Mouse (Mus musculus) adrenal gland, adult (tissue): Measurements from ENCODE around the gene Cela2a.
"Not testable (repeated sequence)": the region's sequence is repeated elsewhere in the genome, so short reads cannot be mapped to it uniquely, and the experiment has no call there.

Experiments used
- DNase-seq, 2 experiments: peaks; one replicate each; pipeline ENCODE4 v3.0.0; 2022 to 2023; ENCODE audit warnings: low spot score in 1 of 2; ENCODE audit not compliant: inconsistent age in 2 of 2

Cela2a gene

DNA sequence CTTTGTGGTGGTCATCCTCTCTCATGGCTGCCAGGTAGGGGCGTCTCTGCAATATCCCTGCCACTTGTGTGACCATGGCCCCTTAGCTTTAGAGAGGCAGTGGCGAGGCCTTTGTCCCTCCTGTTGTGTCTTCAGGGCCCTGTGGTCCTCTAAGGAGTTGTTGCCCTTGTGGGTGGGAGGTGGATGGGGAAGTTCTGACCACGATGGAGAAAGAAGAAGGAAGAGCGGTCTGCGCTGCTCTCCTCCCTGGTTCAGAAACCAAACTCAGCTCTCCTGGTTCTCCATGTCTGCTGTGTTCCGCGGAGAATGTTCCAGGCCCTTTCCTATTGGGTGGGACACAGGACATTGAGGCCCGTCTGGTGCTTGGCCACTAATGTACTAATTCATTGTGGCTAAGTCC is 20.1 kb downstream of the Cela2a start:
- DNase-seq, result no peak

DNA sequence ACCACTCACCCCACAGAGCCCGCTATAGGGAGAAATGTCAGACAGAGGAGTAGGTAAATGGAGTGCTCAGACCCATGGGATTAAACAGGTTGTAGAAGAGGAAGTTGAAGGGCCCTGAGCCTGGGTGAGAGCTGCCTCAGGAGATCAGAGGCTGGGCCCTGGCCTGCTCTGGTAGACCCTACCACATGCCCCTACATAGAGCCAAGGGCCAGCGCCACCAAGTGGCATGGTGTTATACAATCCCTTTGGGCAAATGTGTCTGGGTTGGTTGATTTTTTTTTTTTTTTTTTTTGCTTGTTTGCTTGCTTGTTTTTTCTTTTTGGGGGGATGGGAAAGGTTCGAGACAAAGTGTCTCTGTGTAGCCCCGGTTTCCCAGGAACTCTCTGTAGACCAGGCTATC is 21.9 kb downstream of the Cela2a start:
- no peak for DNase-seq

DNA sequence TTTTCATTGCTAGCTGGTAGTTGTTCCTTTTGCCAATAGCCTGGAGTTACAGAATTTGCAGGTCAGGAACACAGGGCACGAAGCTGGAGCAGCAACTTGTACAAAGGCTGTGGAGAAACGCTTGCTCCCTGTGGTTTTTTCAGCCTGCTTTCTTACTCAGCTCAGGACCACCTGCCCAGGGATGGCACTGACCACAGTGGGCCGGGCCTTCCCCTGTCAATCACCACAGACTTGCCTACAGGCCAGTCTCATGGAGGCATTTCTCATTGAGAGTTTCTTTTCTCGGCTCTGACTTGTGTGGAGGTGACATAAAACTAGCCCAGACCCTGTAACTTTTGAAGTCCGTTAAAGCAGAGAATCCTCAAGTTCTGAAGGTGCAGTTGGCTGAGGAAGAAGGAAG is 28.4 kb downstream of the Cela2a start:
- no peak for DNase-seq

DNA sequence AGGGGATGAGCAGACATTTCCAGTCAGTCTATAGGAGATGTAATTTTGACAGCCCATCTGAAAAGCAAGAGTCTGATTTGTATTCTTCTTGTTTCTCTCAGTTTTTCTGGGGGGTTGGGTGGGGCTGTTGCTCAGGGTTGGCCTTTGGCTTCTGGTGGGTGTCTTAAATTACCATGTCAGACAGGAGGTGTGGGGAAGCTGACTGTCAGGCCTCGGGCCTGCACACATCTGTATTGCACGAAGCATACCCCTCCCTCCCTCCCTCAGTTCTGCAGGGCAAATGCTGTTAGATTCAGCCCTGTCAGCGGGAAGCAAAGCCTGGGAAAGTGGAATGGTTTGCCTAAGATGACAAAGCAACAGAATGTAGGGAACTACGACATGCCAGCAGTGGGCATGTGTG is 29.0 kb downstream of the Cela2a start:
- no peak for DNase-seq

DNA sequence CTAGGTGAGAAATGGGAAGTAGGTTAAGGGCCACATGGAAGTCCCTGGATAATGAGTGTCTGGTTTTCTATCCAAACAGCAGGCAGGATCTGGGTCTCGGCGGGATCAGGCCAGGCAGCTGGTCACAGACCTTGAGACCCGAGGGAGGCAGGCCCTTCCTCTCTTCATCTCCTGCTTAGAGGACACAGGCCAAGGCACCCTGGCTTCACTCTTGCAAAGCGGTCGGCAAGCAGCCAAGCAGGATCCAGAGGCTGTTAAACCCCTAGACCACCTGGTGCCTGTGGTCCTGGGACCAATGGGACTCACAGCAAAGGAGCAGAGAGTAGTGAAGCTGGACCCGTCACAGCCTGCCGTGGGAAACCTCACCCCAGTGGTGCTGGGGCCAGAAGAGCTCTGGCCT is 29.6 kb downstream of the Cela2a start:
- peak; percentile 26 to 56 for DNase-seq

DNA sequence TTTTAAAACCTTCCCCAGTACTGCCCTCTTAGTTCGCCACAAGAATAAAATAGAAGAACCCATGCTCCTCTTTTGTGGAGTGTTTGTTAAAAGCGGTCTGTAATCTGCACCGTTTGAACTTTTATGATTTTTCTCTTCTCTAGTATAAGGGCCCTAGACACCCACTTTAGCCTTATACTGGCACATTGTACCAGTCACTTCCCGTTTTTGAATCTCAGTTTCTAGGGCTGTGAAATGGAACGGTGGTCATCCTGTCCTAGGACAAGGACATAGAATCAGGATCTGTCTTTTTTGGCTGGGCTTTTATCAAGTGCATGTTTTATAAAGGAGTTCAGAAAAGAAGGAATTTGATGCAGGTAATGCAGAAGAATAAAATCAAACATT is 31.8 kb downstream of the Cela2a start:
- DNase-seq, result no peak

DNA sequence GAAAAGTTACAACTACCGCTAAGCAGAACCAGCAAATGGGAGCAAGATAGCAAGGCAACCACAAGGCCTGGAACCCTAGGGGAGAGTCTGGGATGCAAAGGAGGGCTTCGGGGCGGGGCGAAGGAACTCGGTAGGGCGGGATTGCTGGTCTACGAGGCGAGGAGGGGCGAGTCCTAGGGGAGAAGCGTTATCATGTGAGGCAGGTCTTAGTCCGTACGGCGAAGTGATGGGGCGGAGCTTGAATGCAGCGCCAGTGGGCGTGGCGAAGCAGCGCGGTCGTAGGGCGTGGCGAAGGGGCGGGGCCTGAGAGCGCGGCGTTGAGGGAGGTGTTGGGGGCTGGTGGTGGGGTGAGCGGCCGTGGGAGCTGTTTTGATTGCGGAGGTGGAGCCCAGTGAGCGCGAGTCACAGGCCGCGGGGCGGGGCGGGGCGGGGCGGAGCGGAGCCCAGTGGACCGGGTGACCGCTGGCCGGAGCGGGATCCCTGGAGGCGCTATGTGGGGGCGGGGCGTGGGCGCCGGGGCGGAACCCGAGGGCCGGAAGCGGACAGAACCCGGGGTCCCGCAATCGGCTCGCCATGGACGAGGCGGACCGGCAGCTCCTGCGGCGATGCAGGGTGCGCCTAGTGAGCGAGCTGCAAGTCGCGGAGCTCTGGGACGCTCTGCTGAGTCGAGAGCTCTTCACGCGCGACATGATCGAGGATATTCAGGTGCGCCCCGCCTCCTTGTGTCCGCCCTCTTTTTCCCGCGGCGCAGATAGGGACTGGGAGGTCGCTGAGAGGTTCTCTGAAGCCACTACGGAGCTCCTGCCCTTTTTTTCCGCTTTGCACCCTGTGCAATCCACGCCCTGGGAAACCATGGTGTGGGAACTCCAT is 32.4 kb downstream of the Cela2a start, which contains the start of gene Casp9:
TSS of gene Casp9 (plus strand) at position 331 of the 870 bp plus-strand sequence.
- DNase-seq, result peak; percentile 99 to 100

DNA sequence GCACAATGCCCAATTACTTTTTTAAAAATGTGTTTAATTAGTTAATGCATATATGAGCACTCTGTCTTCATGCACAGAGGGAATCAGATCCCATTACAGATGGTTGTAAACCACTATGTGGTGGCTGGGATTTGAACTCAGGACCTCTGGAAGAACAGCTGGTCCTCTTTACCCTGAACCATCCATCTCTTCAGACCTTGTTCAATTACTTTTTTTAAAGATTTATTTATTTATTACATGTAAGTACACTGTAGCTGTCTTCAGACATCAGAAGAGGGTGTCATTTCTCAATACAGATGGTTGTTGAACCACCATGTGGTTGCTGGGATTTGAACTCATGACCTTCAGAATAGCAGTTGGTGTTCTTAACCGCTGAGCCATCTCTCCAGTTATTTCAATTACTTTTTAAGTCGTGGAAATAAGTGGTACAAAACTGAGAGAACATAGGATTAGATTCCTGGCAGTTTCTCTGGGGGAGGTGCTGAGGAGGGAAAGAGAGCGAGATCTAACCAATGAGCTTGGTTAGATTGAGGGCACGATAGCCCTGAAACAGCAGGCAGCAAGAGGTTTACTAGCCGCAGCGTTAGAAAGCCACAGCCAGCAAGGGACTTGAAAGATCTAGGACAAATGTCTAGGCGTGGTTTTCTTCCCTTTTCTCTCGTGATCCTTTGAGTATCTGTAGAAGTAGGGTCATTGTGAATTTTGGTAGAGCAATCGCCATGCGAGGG is 33.2 kb downstream of the Cela2a start:
- DNase-seq, result peak in 1 of 2 experiments; percentile 53

DNA sequence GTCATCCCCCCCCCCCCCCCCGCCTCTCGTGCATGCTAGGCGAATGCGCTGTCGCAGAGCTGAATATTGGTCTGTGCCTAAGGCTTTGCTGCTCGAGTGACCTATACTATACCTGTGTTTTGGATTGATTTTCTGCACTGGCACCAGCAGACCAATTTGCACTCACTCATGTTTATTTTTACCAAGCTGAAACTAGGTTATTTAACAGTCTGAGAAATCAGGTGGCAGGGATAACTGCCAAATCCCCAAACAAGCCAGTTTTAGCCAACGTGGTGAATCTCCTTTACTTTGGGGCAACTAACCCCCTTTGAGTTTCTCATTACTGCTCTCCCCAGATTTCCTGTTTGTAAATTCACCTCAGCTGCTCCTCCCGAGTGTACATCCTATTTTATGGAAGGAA is 34.0 kb downstream of the Cela2a start:
- no peak for DNase-seq

DNA sequence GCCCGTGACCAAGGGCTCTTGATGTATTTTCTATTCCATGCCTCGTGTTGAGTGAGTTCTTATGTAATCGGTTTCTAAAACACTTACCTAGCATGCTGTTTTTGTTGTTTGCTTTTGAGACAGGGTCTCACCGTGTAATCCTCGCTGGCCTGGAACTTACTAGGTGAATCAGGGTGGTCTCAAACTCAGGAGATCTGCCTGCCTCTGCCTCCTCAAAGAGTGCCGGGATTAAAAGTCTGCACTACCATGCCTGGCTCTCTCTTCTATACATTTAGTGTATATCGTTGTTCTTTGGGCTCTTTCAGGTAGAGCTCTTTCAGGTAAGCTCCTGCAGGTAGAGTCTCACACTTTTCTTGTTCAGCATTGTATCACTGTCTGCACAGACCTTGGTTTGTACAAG is 34.5 kb downstream of the Cela2a start:
- DNase-seq, result peak in 1 of 2 experiments; percentile 46

DNA sequence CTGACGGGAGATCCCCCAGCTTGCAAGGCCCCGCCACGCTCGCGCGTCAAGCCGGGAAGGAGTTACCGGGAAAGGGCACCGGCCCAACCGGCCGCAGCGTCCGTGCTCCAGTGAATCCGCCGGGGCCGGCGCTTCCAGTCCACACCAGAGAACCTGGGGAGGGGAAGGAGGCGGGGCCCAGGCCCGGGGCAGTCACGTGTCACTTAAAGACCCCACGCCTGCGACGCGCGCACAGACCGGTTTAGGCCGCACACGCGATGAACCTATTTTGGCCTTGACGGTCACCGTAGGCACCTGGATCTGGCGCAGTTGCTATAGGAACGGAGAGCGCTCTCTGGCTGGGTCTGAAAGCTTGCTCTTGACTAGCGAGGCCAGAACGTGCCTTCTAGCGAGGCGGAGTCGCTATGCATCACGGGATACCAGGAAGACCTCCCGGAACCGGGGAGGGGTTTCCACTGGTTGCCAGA is 35.4 kb downstream of the Cela2a start, which contains the start of gene Dnajc16:
TSS of gene Dnajc16 (minus strand) at position 408 of the 467 bp plus-strand sequence.
- peak; percentile 98 for DNase-seq

DNA sequence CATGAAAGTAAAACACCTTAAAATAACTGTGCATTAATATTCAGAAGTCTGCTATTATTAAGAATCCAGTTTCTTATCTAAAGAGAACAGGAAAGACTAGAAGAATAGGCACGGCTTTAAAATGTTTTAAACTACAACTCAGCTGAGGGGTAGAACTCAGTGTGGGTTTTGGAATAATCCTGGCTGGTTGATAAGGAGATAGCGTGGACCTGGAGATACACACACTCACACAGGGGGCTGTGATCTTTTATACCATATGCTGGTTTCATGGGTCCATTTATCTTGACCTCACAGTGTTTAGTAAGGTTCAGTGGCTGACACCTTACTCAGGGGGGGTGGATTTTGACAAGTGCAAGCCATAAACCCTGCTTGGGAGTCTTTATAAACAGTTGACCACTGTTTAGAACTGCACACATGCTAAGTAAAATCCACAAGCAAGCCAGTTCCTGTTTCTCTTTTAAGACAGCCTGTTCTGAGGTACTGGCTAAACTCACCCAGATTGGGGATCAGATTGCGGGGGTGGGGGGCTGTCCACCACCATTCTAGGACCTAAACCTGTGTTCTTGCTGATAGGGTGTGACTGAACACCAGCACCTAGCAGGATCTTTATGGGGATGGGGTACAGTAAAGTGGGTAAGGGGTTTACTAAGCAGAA is 36.3 kb downstream of the Cela2a start:
- DNase-seq, result no peak

DNA sequence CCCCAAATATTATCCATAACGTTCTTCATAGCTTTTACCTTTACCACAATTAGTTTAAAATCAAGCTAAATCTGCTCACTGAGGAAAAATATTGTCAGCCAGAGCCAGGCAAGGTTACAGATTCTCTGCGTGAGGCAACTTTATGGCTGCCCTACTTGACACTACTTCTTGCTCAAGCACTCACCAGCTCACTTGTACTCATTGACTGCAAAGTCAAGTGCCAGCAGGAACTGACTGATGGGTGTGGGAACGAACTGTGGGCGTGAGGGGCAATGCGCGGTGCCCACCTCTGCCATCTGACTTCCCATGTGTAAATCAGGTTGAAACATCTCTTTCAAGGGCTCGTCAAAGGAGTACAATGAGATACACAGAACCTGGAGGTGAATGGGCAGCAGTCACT is 38.5 kb downstream of the Cela2a start:
- peak in 1 of 2 experiments; percentile 67 for DNase-seq

DNA sequence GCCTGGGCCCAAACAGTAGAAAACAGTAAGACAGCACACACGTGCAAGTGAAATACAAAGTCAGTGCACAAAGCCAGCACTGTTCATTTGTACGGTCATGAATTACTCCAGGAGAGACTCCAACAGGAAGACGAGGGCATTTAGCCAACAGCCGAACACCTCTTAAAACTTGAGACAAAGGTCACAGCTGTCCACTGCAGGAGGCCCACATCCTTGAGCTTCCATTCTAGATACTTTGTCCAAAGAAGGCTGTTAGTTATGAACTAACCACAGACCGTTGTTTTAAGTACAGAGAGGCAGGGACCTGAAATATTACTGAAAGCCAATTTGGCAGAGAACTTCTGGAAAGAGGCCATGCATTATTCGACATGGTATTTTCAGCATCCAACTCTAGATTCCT is 38.9 kb downstream of the Cela2a start:
- DNase-seq, result peak in 1 of 2 experiments; percentile 67

DNA sequence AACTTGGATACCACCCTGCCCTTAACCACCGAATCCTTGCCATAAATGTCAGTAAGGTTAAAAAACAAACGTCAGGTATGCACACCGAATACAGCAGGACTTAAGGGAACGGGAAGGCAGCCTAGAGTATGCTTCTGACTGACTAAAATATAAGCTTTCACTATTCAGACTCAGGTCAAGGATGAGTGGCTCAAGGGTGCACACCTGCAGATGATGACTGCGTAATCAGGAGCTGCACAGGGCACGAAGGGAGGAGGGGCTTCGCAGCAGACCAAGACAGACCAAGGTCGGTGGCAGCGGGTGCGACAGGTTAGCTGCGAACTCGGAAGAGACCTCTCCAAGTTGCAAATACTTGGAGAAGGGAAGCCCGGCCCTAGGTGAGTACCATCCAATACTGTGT is 39.8 kb downstream of the Cela2a start:
- no peak for DNase-seq

DNA sequence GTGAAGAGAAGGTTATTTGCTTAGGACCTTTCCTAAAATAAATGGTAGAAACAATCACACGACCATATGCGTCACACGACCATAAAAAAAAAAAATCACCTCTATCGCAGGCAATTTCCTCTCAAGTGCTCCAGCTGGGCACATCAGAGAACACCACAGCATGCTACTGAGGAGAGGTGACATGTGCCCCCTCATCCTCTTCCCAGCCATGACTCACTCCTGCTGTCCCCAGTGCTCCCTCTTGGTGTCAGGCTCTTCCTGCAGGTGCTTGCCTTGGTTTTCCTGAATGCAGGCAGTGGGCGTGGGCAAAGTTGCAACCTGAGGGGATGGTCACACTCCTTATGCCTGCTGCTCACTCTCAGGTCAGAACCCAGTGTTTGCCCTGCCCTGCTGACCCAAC is 41.1 kb downstream of the Cela2a start:
- no peak for DNase-seq

DNA sequence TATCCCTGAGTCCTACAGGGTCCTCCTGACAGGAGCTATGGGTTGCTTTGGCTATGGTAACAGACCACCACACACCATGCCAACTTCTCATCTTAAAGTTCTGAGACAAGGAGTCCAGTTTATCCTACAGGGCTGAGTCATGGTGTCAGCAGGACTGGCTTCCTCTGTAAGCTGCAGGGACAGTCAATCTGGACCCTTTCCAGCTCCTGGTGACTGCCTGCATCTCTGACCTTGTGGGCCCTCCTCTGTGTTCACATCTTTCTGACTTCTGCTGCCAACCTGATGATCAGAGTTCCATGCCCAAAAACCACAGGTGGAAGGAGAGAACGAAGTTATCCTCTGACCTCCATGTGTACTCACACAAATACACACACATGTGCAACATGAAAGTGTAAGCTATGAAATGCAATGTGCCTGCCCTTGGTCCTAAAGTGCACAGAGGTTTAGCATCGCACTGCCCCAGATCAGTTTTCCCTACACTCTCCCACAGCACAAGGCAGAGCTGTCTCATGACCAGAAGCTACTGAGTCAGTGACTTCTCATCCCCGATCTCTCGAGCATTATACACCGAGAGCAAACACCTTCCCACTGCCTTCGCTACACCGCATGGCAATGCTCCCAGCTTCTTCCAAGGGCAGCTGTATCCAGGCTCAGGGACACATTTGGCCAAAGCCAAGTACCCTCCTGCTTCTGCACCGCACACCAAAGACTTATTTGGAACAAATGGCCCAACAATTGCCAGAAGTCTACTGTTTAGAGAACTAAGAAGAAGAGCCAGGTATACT is 44.6 kb downstream of the Cela2a start:
- peak; percentile 83 to 93 for DNase-seq

DNA sequence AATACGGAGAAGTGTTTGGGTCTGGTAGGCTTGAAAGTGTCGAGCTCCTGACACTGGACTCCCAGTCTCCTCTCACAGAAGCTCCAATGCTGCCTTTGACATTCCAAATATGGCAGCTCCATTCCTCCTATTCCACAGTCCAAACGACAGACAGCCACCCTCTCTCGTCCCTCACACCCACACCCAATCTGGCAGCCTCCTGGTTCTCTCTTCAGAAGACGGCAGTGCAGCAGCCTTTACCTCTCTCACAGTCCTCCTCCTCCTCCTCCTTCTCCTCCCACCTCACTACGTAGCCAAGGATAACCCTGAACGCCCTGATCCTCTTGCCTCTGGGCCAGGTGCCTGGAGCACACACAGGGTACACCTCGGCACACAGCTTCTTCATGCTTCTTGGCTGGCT is 46.1 kb downstream of the Cela2a start:
- DNase-seq, result no peak

DNA sequence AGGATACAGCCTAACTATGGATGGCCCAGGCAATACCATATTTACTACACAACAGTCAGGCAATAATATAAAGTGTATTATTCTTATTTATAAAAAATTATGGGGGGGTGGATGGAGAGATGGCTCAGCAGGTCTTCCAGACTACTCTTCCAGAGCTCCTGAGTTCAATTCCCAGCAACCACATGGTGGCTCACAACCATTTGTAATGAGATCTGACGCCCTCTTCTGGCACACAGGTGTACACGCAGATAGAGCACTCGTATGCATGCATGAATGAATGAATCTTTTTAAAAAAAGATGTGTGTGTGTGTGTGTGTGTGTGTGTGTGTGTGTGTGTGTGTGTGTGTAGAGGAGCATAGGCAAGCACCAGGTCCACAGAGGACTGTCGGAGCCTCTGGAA is 52.9 kb downstream of the Cela2a start:
- DNase-seq, result not testable (repeated sequence)

DNA sequence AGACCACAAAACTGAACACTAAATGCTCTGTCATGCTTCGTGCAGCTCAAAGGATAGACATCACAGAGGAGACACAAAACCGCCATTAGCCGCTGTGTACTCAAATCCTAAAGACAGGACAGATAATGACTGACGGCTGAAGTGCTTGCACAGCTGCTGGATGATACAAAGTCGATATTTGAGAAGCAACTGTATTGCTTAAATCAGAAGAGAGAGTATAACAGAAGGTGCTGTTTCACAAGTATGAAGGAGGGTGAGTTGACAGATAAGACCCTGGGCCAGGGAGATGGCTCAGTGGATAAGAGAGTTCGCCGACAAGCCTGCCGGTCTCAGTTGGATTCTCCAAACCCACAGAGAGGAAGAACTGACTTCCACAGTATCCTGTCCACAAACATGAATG is 54.1 kb downstream of the Cela2a start:
- no peak for DNase-seq
